Mouse (Mus musculus) ES-Bruce4 (cell line): ENCODE data around the gene Lgr4.

Experiments
- CTCF ChIP-seq: IDR thresholded peaks from one replicate; pipeline ENCODE4 v1.8.1; 2011; ENCODE audit warnings: low read depth, low read length
- EP300 ChIP-seq: IDR thresholded peaks from 2 replicates; pipeline ENCODE4 v1.6.1; 2011; ENCODE audit warnings: low read depth, low read length; ENCODE audit not compliant: insufficient read depth
- POLR2A ChIP-seq: IDR thresholded peaks from one replicate; pipeline ENCODE4 v1.8.1; 2011; ENCODE audit warnings: low read length; ENCODE audit not compliant: insufficient read depth

DNA sequence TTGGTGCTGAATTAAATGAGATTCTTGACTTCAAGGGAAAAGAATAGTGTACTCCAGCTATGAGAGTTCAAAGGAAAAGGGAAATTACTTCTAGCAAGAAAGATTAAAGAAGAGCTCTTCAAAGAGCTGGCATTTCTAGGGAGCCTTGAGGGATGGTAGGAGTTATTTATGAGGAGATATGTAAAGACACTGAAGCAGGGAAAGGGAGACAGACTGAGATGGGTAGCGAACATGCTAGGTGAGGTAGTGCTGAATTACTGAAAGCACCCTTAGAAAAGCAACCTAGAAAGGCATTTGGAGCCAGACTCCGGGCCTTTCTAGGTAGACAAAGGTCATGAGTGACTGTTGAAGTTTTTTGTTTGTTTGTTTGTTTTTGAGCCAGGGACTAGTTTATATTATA is 58.7 kb downstream of the Lgr4 start:
- no peak for TF ChIP-seq CTCF
- TF ChIP-seq POLR2A: no peak
- TF ChIP-seq EP300: no peak
